Mouse (Mus musculus) limb, embryonic 14.5 days (tissue): ENCODE data around the gene Prune2. TPM values are rescaled to one million over a fixed set of nuclear protein-coding genes. Genes with fewer than 3 reads are reported as not detected.

Experiments
- ATAC-seq: fragments of 200-750 bp; cut with Nextera tagmentation; 2 replicates; pipeline ENCODE4 v1.8.0; 2017; ENCODE audit warnings: low read depth, moderate number of reproducible peaks, moderate TSS enrichment; ENCODE audit not compliant: low FRiP score
- DNase-seq: peaks from one replicate; pipeline ENCODE4 v3.0.0-alpha.2; 2015; ENCODE audit warnings: low spot score
- H3K27ac ChIP-seq: fragments of 300-500 bp; sonication (generic); replicated peaks from 2 replicates; pipeline ENCODE4 v1.5.1; 2014; ENCODE audit warnings: low read depth, mild to moderate bottlenecking, low read length, moderate library complexity, mixed read lengths
- H3K27me3 ChIP-seq: fragments of 300-500 bp; sonication (generic); 2 replicates; pipeline ENCODE4 v1.6.1; 2014; ENCODE audit warnings: low read length, mixed read lengths; ENCODE audit not compliant: control insufficient read depth, insufficient read depth
- H3K36me3 ChIP-seq: fragments of 300-500 bp; sonication (generic); 2 replicates; pipeline ENCODE4 v1.6.1; 2014; ENCODE audit warnings: mild to moderate bottlenecking, low read length, moderate library complexity, mixed read lengths; ENCODE audit not compliant: control insufficient read depth, insufficient read depth
- H3K4me1 ChIP-seq: fragments of 300-500 bp; sonication (generic); 2 replicates; pipeline ENCODE4 v1.6.1; 2014; ENCODE audit warnings: antibody characterized with exemption, low read length, mixed read lengths; ENCODE audit not compliant: control insufficient read depth, insufficient read depth
- H3K4me2 ChIP-seq: fragments of 300-500 bp; sonication (generic); replicated peaks from 2 replicates; pipeline ENCODE4 v1.6.1; 2014; ENCODE audit warnings: low read depth, mild to moderate bottlenecking, low read length, moderate library complexity; ENCODE audit not compliant: severe bottlenecking
- H3K4me3 ChIP-seq: fragments of 300-500 bp; sonication (generic); replicated peaks from 2 replicates; pipeline ENCODE4 v1.5.1; 2014; ENCODE audit warnings: low read length
- H3K9ac ChIP-seq: fragments of 300-500 bp; sonication (generic); 2 replicates; pipeline ENCODE4 v1.6.1; 2014; ENCODE audit warnings: mild to moderate bottlenecking, low read depth, low read length, moderate library complexity; ENCODE audit not compliant: severe bottlenecking
- H3K9me3 ChIP-seq: fragments of 300-500 bp; sonication (generic); 2 replicates; pipeline ENCODE4 v1.6.1; 2016; ENCODE audit warnings: low read length; ENCODE audit not compliant: control insufficient read depth
- POLR2A ChIP-seq: fragments of 200-500 bp; IDR thresholded peaks from 2 replicates; pipeline ENCODE4 v1.8.0; 2012; ENCODE audit warnings: inconsistent platforms, mild to moderate bottlenecking, moderate library complexity, borderline replicate concordance; ENCODE audit not compliant: insufficient read depth, insufficient read length; ENCODE audit errors: extremely low read depth
- WGBS: fragments of 180-500 bp; shearing (Covaris S2); extraction: QIAGEN DNeasy Blood & Tissue Kit; methylation state at CpG from one replicate; pipeline ENCODE4 v1.1.7; 2014; 5-methylcytosine and 5-hydroxymethylcytosine counted together
- polyA plus RNA-seq, 2 experiments: library from polyadenylated mRNA; depleted of rRNA in 1 of 2; stranded (reverse) in 1 of 2; unstranded in 1 of 2; fragments of >200 nt; fragmentation: Nextera tagmentation in 1 of 2; extraction: Ambion mirVana in 1 of 2; gene quantifications; 2 replicates each; pipeline versions ENCODE4 v1.2.1 to v1.2.3; 2012 to 2014

Gene Prune2
- polyA plus RNA-seq, 2 experiments = 2.1 to 2.3 TPM

- no peaks in the 10 kb centered on the region for H3K9me3 ChIP-seq
- H3K4me3 ChIP-seq = no peak overlapping the region
- no peak for TF ChIP-seq POLR2A
- 80% methylated on average over 8 of the region's 8 CpGs for WGBS
- H3K9ac ChIP-seq = no peak overlapping the region
- no peaks in the 10 kb centered on the region for H3K4me1 ChIP-seq
- no peaks in the 10 kb centered on the region for H3K36me3 ChIP-seq
- H3K4me2 ChIP-seq = no peak overlapping the region
- no peak overlapping the region for H3K27ac ChIP-seq
- DNase-seq = no peak
- no peaks in the 10 kb centered on the region for H3K27me3 ChIP-seq
- no peak for ATAC-seq
Measured at GRCm38 (mm10) chr19:17108782-17109181, 152.9 kb downstream of the Prune2 start.

GRCm38 (mm10) chr19:17124034-17124735 is 168.3 kb downstream of the Prune2 start:
- DNase-seq (peak; percentile 59), ATAC-seq (no peak)
- Histone ChIP-seq H3K9me3 (no peaks in the 10 kb centered on the region), H3K4me1 (no peaks in the 10 kb centered on the region), H3K27me3 (no peaks in the 10 kb centered on the region), H3K9ac (no peak overlapping the region), H3K4me3 (no peak overlapping the region), H3K36me3 (no peaks in the 10 kb centered on the region), H3K27ac (no peak overlapping the region), H3K4me2 (no peak overlapping the region)
- TF ChIP-seq POLR2A = no peak
- 69% methylated on average over 12 of the region's 12 CpGs for WGBS

GRCm38 (mm10) chr19:17125380-17125779 is 169.5 kb downstream of the Prune2 start:
- 87% methylated on average over 7 of the region's 7 CpGs for WGBS
- H3K27me3 ChIP-seq = no peaks in the 10 kb centered on the region
- H3K36me3 ChIP-seq = no peaks in the 10 kb centered on the region
- no peak overlapping the region for H3K9ac ChIP-seq
- no peaks in the 10 kb centered on the region for H3K9me3 ChIP-seq
- H3K4me1 ChIP-seq = no peaks in the 10 kb centered on the region
- no peak overlapping the region for H3K4me2 ChIP-seq
- TF ChIP-seq POLR2A = no peak
- H3K27ac ChIP-seq = no peak overlapping the region
- no peak for DNase-seq
- no peak overlapping the region for H3K4me3 ChIP-seq
- no peak for ATAC-seq

- DNase-seq = no peak
- TF ChIP-seq POLR2A = no peak
- WGBS = 85% methylated on average over 3 of the region's 3 CpGs
- H3K9ac ChIP-seq = no peak overlapping the region
- no peak overlapping the region for H3K4me2 ChIP-seq
- ATAC-seq = no peak
- H3K27me3 ChIP-seq = no peaks in the 10 kb centered on the region
- no peaks in the 10 kb centered on the region for H3K9me3 ChIP-seq
- H3K4me3 ChIP-seq = no peak overlapping the region
- H3K27ac ChIP-seq = no peak overlapping the region
- H3K36me3 ChIP-seq = no peaks in the 10 kb centered on the region
- H3K4me1 ChIP-seq = no peaks in the 10 kb centered on the region
Measured at GRCm38 (mm10) chr19:17130544-17130943, 174.6 kb downstream of the Prune2 start.

GRCm38 (mm10) chr19:17136677-17137460 is 181.0 kb downstream of the Prune2 start:
- Histone ChIP-seq H3K27ac (no peak overlapping the region), H3K9me3 (no peaks in the 10 kb centered on the region), H3K4me3 (peak overlapping the region; percentile 32), H3K4me2 (peak overlapping the region; percentile 59), H3K9ac (peak overlapping the region; percentile 47), H3K4me1 (0 out of 2 replicates have a peak, but pooled peaks cover 2% of the 10 kb centered on the region), H3K36me3 (no peaks in the 10 kb centered on the region), H3K27me3 (peaks cover 5% of the 10 kb centered on the region; the same call in 1 of the 2 replicates)
- TF ChIP-seq POLR2A = no peak
- WGBS = 11% methylated on average over 21 of the region's 21 CpGs
- DNase-seq (no peak), ATAC-seq (no peak)
